Mouse (Mus musculus): ENCODE data around the gene Tex44.

GRCm38 (mm10) chr1:86459371-86459770 lies 33.2 kb downstream of the Tex44 start:
- TF ChIP-seq POLR2A (IDR thresholded peaks at IDR 0.05; ENCODE audit: control insufficient read depth, extremely low read depth, insufficient read depth, low read length, poor library complexity), result no peak
- no peak for TF ChIP-seq CTCF (IDR thresholded peaks at IDR 0.05; ENCODE audit: borderline replicate concordance, control insufficient read depth, extremely low read depth, insufficient read depth, low read length, poor library complexity)

Measured in thymus, adult 2 months (tissue).